Mouse (Mus musculus): Measurements from ENCODE around the gene Cx3cr1.

- TF ChIP-seq CTCF (IDR thresholded peaks at IDR 0.05; ENCODE audit: low read depth) (peak; percentile 62), EP300 (IDR thresholded peaks at IDR 0.05; ENCODE audit: low read depth) (no peak)
These were observed 87.4 kb downstream of the Cx3cr1 start for GRCm38 (mm10) chr9:119982241-119982811.

Measured in liver, postnatal 0 days (tissue).